Mouse (Mus musculus): ENCODE data around the gene Prickle1.
A peak's percentile ranks its signal among the peaks of the same experiment; 100 is the strongest.

The Prickle1 gene

GRCm38 (mm10) chr15:93594296-93594887 lies 1.3 kb downstream of the Prickle1 start:
- DNase-seq: peak; percentile 86

GRCm38 (mm10) chr15:93592596-93592995 lies 3.1 kb downstream of the Prickle1 start:
- DNase-seq: peak; percentile 75

GRCm38 (mm10) chr15:93591831-93592321 lies 3.8 kb downstream of the Prickle1 start:
- peak; percentile 92 for DNase-seq

- no peak for DNase-seq
Measured at GRCm38 (mm10) chr15:93591371-93591770, 4.3 kb downstream of the Prickle1 start.

- DNase-seq: no peak
Measured at GRCm38 (mm10) chr15:93588401-93588800, 7.3 kb downstream of the Prickle1 start.

- no peak for DNase-seq
Measured at GRCm38 (mm10) chr15:93587660-93588059, 8.0 kb downstream of the Prickle1 start.

- no peak for DNase-seq
Measured at GRCm38 (mm10) chr15:93583051-93583450, 12.6 kb downstream of the Prickle1 start.

- DNase-seq: no peak
Measured at GRCm38 (mm10) chr15:93581736-93582135, 14.0 kb downstream of the Prickle1 start.

- no peak for DNase-seq
Measured at GRCm38 (mm10) chr15:93579899-93580298, 15.8 kb downstream of the Prickle1 start.

GRCm38 (mm10) chr15:93579100-93579499 lies 16.6 kb downstream of the Prickle1 start:
- DNase-seq: no peak

GRCm38 (mm10) chr15:93576361-93576760 lies 19.3 kb downstream of the Prickle1 start:
- no peak for DNase-seq

- peak; percentile 94 for DNase-seq
Measured at GRCm38 (mm10) chr15:93575884-93576283, 19.8 kb downstream of the Prickle1 start.

- no peak for DNase-seq
Measured at GRCm38 (mm10) chr15:93572889-93573288, 22.8 kb downstream of the Prickle1 start.

GRCm38 (mm10) chr15:93570881-93571495 lies 24.7 kb downstream of the Prickle1 start:
- DNase-seq: no peak

GRCm38 (mm10) chr15:93568911-93569310 lies 26.8 kb downstream of the Prickle1 start:
- no peak for DNase-seq

GRCm38 (mm10) chr15:93567546-93568307 lies 28.0 kb downstream of the Prickle1 start:
- peak; percentile 89 for DNase-seq

GRCm38 (mm10) chr15:93563491-93563890 lies 32.2 kb downstream of the Prickle1 start:
- no peak for DNase-seq

- DNase-seq: no peak
Measured at GRCm38 (mm10) chr15:93561540-93561939, 34.2 kb downstream of the Prickle1 start.

GRCm38 (mm10) chr15:93558421-93558820 lies 37.3 kb downstream of the Prickle1 start:
- DNase-seq: no peak

- DNase-seq: peak; percentile 87
Measured at GRCm38 (mm10) chr15:93555719-93556118, 40.0 kb downstream of the Prickle1 start.

GRCm38 (mm10) chr15:93554203-93554851 lies 41.4 kb downstream of the Prickle1 start:
- DNase-seq: peak; percentile 95

- peak; percentile 94 for DNase-seq
Measured at GRCm38 (mm10) chr15:93552169-93552568, 43.5 kb downstream of the Prickle1 start.

GRCm38 (mm10) chr15:93548297-93548696 lies 47.4 kb downstream of the Prickle1 start:
- DNase-seq: peak; percentile 61
